Mouse (Mus musculus): Measurements from ENCODE around the gene Lrrc10b.

GRCm38 (mm10) chr19:10433225-10433624 is 24.0 kb downstream of the Lrrc10b start:
- TF ChIP-seq CTCF (IDR thresholded peaks at IDR 0.05; ENCODE audit: low read depth) = no peak
- TF ChIP-seq EP300 (optimal IDR thresholded peaks at IDR 0.05) = no peak
